Mouse (Mus musculus) forebrain, embryonic 15.5 days (tissue): ENCODE data around the gene Sbno2. TPM values are rescaled to one million over a fixed set of nuclear protein-coding genes. Genes with fewer than 3 reads are reported as not detected.
"Not testable (repeated sequence)": the region's sequence is repeated elsewhere in the genome, so short reads cannot be mapped to it uniquely, and the experiment has no call there.

Experiments
- ATAC-seq: fragments of 200-750 bp; cut with Nextera tagmentation; replicated peaks from 2 replicates; pipeline ENCODE4 v1.8.0; 2017; ENCODE audit warnings: mild to moderate bottlenecking, moderate TSS enrichment, moderate library complexity
- H3K27ac ChIP-seq: fragments of 300-500 bp; sonication (generic); replicated peaks from 2 replicates; pipeline ENCODE4 v1.5.1; 2015; ENCODE audit warnings: mild to moderate bottlenecking, inconsistent platforms
- H3K27me3 ChIP-seq: fragments of 300-500 bp; sonication (generic); 2 replicates; pipeline ENCODE4 v1.6.1; 2015; ENCODE audit warnings: inconsistent platforms
- H3K36me3 ChIP-seq: fragments of 300-500 bp; sonication (generic); 2 replicates; pipeline ENCODE4 v1.6.1; 2015; ENCODE audit warnings: mild to moderate bottlenecking, inconsistent platforms
- H3K4me1 ChIP-seq: fragments of 300-500 bp; sonication (generic); 2 replicates; pipeline ENCODE4 v1.6.1; 2015; ENCODE audit warnings: inconsistent platforms
- H3K4me2 ChIP-seq: fragments of 300-500 bp; sonication (generic); replicated peaks from 2 replicates; pipeline ENCODE4 v1.6.1; 2015; ENCODE audit warnings: mild to moderate bottlenecking, inconsistent platforms
- H3K4me3 ChIP-seq: fragments of 300-500 bp; sonication (generic); 2 replicates; pipeline ENCODE4 v1.5.1; 2015; ENCODE audit warnings: mild to moderate bottlenecking, inconsistent platforms
- H3K9ac ChIP-seq: fragments of 300-500 bp; sonication (generic); replicated peaks from 2 replicates; pipeline ENCODE4 v1.6.1; 2015; ENCODE audit warnings: mild to moderate bottlenecking, inconsistent platforms
- H3K9me3 ChIP-seq: fragments of 300-500 bp; sonication (generic); 2 replicates; pipeline ENCODE4 v1.6.1; 2016; ENCODE audit warnings: inconsistent platforms
- WGBS: fragments of 180-500 bp; shearing (Covaris S2); methylation state at CpG from one replicate; pipeline ENCODE4 v1.1.7; 2015; ENCODE audit warnings: mixed read lengths; 5-methylcytosine and 5-hydroxymethylcytosine counted together
- polyA plus RNA-seq: library from polyadenylated mRNA; unstranded; fragments of >200 nt; fragmentation: Nextera tagmentation; extraction: Ambion mirVana; gene quantifications from 2 replicates; pipeline ENCODE4 v1.2.1, GENCODE M21; 2015

Gene Sbno2
- polyA plus RNA-seq, 1 experiment from 2014 or later = 13.4 TPM

DNA sequence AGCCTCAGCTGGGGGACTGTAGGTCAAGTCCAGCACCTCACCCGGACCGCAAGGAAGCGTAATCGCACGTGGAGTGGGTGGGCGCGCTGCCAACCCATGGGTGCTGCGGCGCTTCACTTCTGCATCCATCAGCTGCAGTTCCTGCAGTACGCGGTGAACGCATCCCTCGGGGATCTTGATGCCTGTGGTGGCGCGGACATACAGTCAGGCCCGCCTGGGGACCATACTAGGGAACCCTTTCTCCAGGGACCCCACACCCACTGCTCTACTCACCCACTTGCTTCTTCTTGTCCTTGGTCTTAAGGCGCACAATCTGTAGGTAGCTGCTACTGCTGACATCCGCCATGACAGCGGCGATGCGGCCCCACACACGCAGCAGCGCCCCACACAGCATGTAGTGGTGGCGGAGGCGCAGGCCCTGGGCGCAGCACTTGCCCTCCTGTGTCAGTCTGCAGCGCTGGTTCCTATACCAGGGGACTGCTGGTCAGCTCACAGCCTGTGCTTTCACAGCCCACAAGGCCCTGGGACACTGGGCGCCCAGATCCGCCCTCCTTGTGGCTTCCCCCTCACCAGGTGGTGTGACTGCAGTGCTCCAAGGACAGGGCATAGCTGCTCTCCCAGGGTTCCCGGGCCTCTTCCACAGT lies 47.6 kb downstream of the Sbno2 start:
- H3K9ac ChIP-seq = no peak overlapping the region
- no peak overlapping the region for H3K27ac ChIP-seq
- no peaks in the 10 kb centered on the region for H3K27me3 ChIP-seq
- H3K9me3 ChIP-seq = no peaks in the 10 kb centered on the region
- no peak overlapping the region for H3K4me3 ChIP-seq
- H3K4me2 ChIP-seq = no peak overlapping the region
- H3K36me3 ChIP-seq = peaks cover 38% of the 10 kb centered on the region
- no peak for ATAC-seq
- H3K4me1 ChIP-seq = peaks cover 20% of the 10 kb centered on the region
- WGBS = 79% methylated on average over 30 of the region's 30 CpGs

DNA sequence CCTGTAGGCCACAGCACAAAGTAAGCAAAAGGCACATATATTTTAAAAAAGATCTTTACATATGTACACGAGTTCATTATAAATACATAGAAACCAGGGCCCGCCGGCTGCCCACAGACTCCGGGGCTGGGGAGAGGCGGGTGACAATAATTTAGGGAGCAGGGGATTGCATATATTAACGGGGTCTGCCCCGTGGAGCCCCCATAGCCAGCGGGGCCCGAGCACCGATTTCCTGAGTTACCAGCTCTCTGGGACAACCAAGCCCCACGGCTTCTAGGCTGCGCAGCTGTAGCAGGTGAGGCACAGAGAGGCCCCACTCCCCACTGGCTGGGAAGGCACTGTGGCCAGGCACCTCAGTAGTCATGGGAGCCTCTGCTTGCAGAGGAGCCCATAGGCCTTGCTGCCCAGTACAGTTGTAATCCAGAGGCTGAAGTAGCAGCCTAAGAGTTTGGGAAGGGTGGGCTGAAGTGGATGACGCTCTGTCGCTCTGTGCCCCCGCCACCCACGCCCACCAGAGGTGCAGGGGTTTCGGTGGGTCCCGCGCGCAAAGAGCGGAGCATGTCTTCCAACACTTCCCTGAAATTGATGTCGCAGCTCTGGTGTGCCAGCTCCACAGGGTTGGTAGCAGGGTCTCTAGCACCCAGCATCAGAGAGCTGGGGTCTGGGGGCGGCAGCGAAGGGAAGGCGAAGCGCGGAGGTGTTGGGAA lies 48.2 kb downstream of the Sbno2 start:
- no peaks in the 10 kb centered on the region for H3K9me3 ChIP-seq
- no peak overlapping the region for H3K4me3 ChIP-seq
- H3K9ac ChIP-seq = no peak overlapping the region
- peaks cover 22% of the 10 kb centered on the region for H3K4me1 ChIP-seq
- no peak overlapping the region for H3K4me2 ChIP-seq
- no peak for ATAC-seq
- WGBS = 92% methylated on average over 27 of the region's 27 CpGs
- no peak overlapping the region for H3K27ac ChIP-seq
- H3K36me3 ChIP-seq = peaks cover 35% of the 10 kb centered on the region
- H3K27me3 ChIP-seq = no peaks in the 10 kb centered on the region

DNA sequence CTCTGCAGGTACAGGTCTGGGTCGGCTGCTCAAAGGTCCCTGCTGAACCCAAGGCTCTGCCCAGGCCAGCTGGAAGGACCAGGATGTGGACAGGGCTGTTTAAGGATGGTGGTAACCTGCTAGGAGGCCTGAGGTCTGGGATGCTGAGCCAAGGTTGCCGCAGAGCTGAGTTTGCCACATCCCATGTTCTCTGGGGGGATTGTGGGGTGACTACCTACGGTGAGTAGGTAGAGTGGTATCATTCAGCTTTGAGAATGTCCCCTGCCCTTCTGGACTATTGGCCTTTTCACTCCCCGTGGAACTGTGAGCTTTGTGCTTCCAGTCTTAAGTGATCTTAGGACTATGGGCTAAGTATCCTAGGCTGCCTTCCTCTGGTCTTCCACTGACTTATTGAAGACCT lies 48.9 kb downstream of the Sbno2 start:
- H3K4me1 ChIP-seq = peaks cover 22% of the 10 kb centered on the region
- WGBS = 96% methylated on average over 4 of the region's 4 CpGs
- no peak overlapping the region for H3K9ac ChIP-seq
- H3K27me3 ChIP-seq = no peaks in the 10 kb centered on the region
- H3K27ac ChIP-seq = no peak overlapping the region
- H3K4me3 ChIP-seq = no peak overlapping the region
- ATAC-seq = no peak
- H3K9me3 ChIP-seq = no peaks in the 10 kb centered on the region
- H3K36me3 ChIP-seq = peaks cover 32% of the 10 kb centered on the region
- no peak overlapping the region for H3K4me2 ChIP-seq

DNA sequence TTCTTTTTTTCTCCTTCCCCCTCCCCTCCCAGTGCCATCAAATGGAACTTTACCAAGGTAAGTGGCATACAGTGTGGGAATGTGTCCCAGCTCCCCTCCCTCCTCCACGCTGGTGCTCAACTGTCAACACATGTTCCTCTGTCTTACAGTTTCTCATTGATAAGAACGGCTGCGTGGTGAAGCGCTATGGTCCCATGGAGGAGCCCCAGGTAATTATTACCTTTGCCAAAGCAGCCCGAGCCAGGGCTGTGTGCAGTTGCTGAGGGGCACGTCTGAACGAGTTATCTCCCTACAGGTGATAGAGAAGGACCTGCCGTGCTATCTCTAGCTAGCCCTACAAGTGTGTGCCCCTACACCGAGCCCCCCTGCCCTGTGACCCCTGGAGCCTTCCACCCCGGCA lies 49.5 kb downstream of the Sbno2 start:
- Histone ChIP-seq H3K4me1 (peaks cover 22% of the 10 kb centered on the region), H3K27ac (no peak overlapping the region), H3K36me3 (peaks cover 30% of the 10 kb centered on the region), H3K4me3 (peak overlapping the region; percentile 83; the same call in 1 of the 2 replicates), H3K9me3 (no peaks in the 10 kb centered on the region), H3K9ac (0 out of 2 replicates have a peak overlapping the region, but pooled peaks have one; percentile 84), H3K4me2 (no peak overlapping the region), H3K27me3 (no peaks in the 10 kb centered on the region)
- WGBS = 93% methylated on average over 10 of the region's 10 CpGs
- no peak for ATAC-seq

DNA sequence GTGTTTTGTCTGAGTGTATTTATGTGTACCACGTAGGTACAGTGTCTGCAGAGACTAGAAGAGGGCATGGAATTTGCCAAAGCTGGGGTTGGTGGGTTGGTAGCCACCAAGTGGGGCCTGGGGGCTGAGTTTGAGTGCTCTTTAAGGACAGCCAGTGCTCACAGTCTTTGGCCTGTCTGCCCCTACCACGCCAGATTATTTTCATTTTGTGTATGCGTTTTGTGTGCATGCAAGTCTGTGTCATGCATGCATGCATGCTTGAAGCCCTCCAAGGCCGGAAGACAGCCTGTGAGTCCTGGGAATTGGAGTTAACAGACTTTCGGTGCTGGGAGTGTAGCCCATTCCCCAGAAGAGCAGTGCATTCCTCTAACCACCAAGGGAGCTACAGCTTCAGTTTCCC lies 50.0 kb downstream of the Sbno2 start:
- 79% methylated on average over 5 of the region's 5 CpGs for WGBS
- no peak for ATAC-seq
- H3K9me3 ChIP-seq = no peaks in the 10 kb centered on the region
- H3K27ac ChIP-seq = no peak overlapping the region
- H3K27me3 ChIP-seq = no peaks in the 10 kb centered on the region
- peaks cover 22% of the 10 kb centered on the region for H3K4me1 ChIP-seq
- H3K36me3 ChIP-seq = peaks cover 26% of the 10 kb centered on the region
- peak overlapping the region; percentile 83 for H3K4me3 ChIP-seq
- peak overlapping the region; percentile 71 for H3K4me2 ChIP-seq
- peak overlapping the region; percentile 84; the same call in 1 of the 2 replicates for H3K9ac ChIP-seq

DNA sequence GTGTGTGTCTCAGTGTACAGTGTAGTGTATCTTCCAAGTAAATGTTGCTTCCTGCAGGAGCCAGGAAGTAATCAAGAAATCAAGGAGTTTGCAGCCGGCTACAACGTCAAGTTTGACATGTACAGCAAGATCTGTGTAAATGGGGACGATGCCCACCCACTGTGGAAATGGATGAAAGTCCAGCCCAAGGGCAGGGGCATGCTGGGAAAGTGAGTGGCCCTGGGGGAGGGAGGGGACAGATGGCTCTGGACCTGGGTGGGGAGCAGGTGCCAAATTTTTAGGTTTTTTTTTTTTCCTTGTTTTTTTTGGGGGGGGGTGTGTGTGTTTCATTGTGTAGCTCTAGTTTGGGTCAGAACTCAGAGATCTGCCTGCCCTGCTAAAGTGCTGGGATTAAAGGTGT lies 50.5 kb downstream of the Sbno2 start:
- Histone ChIP-seq H3K27ac (peak overlapping the region; percentile 96; the same call in 1 of the 2 replicates), H3K4me1 (peaks cover 22% of the 10 kb centered on the region), H3K4me2 (peak overlapping the region; percentile 71), H3K36me3 (peaks cover 24% of the 10 kb centered on the region), H3K9ac (peak overlapping the region; percentile 84), H3K4me3 (peak overlapping the region; percentile 83)
- not testable (repeated sequence) for H3K27me3 ChIP-seq, H3K9me3 ChIP-seq, ATAC-seq
- 18% methylated on average over 3 of the region's 3 CpGs for WGBS

DNA sequence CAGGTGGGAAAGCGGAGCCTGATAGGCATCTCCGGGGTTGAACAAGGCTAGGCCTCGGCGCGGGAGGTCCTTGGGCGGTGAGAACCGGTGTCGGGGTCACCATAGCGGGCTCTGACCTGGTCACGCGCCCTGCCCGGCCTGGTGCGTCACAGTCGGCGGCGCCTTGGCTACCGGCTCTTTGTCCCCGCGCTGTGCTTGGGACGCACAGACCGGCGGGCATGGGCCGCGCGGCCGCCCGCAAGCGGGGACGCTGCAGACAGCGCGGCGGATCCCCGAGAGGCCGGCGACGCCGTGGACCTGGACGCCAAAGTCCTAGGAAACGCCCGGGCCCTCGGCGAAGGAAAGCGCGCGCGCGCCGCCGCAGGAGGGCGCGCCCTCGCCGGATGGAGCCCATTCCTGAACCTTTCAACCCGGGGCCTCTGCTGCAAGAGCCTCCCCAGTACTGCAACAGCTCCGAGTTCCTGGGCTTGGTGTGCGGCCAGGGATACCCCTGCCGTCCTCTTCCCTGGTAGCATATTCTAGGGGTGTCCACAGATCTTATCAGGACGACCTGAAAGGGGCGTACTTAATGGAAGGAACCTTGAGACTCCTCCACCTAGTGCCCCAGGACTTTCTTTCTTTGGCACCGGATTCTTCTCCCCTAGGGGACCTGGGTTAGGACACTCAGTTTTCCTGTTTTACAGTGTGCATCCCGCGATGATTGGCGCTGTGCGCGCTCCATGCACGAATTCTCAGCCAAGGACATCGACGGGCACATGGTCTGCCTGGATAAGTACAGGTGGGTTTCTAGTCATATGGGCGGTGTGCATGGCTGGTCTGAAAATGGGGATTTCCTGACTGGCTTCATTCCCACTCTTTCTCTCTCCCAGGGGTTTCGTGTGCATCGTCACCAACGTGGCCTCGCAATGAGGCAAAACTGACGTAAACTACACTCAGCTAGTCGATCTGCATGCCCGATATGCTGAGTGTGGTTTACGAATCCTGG lies 51.2 kb downstream of the Sbno2 start:
- ATAC-seq = peak; percentile 36
- peaks cover 22% of the 10 kb centered on the region for H3K4me1 ChIP-seq
- 1% methylated on average over 77 of the region's 77 CpGs for WGBS

DNA sequence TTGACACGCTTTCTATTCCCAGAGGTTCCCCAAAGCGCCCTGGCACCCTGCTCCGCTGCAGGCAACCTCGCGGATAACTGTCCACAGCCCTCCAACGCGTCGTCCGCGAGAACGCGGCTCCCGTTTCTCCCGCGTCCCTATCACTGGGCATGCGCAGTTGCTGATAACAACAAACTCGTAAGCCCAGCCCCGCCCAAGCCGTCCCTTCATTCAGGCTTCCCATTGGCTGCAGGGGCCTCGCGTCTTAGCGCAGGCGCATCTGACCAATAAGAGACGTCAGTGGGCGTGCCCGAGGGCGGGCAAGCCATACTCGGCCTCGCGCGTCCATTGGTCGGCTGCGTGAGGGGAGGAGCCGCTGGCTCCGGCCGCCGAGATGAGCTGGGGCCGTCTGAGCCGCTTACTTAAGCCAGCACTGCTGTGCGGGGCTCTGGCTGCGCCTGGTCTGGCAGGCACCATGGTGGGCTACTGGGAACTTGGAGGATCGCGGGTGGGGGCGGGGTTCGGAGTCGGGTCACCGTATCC lies 52.1 kb downstream of the Sbno2 start:
- H3K4me2 ChIP-seq = peak overlapping the region; percentile 71
- under 1% methylated on average over 46 of the region's 47 CpGs for WGBS
- H3K36me3 ChIP-seq = peaks cover 23% of the 10 kb centered on the region

More for the DNA sequence above, 51.2 kb downstream of the Sbno2 start:
- Histone ChIP-seq H3K9me3 (no peaks in the 10 kb centered on the region), H3K4me3 (peak overlapping the region; percentile 83), H3K9ac (peak overlapping the region; percentile 84), H3K27ac (peak overlapping the region; percentile 96), H3K27me3 (no peaks in the 10 kb centered on the region), H3K36me3 (peaks cover 24% of the 10 kb centered on the region), H3K4me2 (peak overlapping the region; percentile 71)

DNA sequence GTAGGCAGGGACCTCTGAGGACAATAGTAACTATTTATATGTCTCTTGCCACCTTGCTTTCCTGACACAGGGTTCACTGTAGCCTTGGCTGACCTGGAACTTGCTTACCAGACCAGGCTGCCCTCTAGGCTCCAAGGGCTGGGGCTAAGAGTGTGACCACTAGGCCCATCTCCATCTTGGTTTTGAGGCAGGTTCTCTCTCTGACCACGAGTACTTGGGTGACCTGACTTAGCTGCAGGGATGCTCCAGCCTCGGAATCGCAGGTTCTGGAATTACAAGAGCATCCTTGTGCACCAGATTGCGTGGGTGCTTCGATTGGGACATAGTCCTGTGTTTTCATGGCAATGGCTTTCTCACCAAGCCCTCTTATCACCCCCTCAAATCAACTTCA lies 53.0 kb downstream of the Sbno2 start:
- no peak overlapping the region for H3K4me2 ChIP-seq
- ATAC-seq = no peak
- no peak overlapping the region for H3K9ac ChIP-seq
- no peak overlapping the region for H3K27ac ChIP-seq
- H3K27me3 ChIP-seq = no peaks in the 10 kb centered on the region
- no peaks in the 10 kb centered on the region for H3K9me3 ChIP-seq
- peaks cover 29% of the 10 kb centered on the region for H3K4me1 ChIP-seq
- no peak overlapping the region for H3K4me3 ChIP-seq
- WGBS = 81% methylated on average over 5 of the region's 5 CpGs
- peaks cover 14% of the 10 kb centered on the region for H3K36me3 ChIP-seq

More for the DNA sequence above, 52.1 kb downstream of the Sbno2 start:
- Histone ChIP-seq H3K4me1 (peaks cover 25% of the 10 kb centered on the region), H3K27me3 (no peaks in the 10 kb centered on the region), H3K27ac (peak overlapping the region; percentile 96), H3K9ac (peak overlapping the region; percentile 84), H3K9me3 (no peaks in the 10 kb centered on the region), H3K4me3 (peak overlapping the region; percentile 83)
- ATAC-seq = peak; percentile 98

DNA sequence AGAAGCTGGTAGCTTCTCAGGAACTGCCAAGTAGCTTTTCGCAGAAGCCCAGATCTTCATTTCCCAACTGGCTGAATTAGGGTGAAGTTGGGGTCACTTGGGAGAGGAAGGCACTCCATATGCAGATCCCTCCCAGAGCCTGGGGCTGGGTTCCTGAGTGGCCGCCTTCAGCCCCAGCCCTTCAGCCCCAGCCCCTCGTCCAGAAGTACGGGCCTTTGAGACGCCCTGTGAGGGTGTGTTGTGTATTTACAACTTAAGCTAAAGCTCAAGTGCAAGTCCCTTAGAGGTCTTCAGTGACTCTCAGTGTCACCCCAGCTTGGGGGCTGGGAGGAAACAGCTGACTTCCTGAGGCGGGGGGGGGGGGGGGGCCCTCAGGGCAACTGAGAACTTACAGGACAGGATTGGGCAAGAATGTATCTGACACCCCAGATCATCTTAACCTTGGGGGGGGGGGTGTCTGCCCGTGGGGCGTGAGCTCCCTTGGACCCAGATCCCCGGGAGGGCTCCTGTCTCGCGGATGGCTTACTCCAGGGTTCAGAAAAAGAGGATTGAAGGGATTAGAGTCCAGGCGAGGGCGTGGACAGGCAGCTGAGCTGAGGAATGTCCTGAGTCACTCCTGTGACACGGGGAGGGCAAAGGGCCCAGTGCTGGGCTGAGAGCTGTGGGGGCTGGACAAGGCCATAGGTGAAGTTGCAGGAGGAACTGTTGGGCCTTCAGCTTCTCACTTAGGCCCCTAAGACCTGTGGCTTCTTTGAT lies 53.6 kb downstream of the Sbno2 start:
- no peak overlapping the region for H3K4me2 ChIP-seq
- no peaks in the 10 kb centered on the region for H3K27me3 ChIP-seq
- no peaks in the 10 kb centered on the region for H3K9me3 ChIP-seq
- no peak overlapping the region for H3K27ac ChIP-seq
- peaks cover 9% of the 10 kb centered on the region; the same call in 1 of the 2 replicates for H3K36me3 ChIP-seq
- H3K9ac ChIP-seq = no peak overlapping the region
- 27% methylated on average over 14 of the region's 14 CpGs for WGBS
- no peak for ATAC-seq
- peaks cover 33% of the 10 kb centered on the region for H3K4me1 ChIP-seq
- no peak overlapping the region for H3K4me3 ChIP-seq
